Comparison of ENCODE assay signal across 10 mouse cellular contexts in genomic region chr9:36820969-36821643, GRCm38 (mm10). TPM values are rescaled to one million over a fixed set of nuclear protein-coding genes. Genes with fewer than 3 reads are reported as not detected.
DNase-seq lines count a peak whose midpoint lies in the region; ATAC-seq and TF ChIP-seq lines count a peak whose summit lies in the region.
"Had no signal": no experiment of that assay in that cellular context is flagged by ENCODE, and none has a peak within 500 bp of the region (broad histone marks: within the 10 kb centered on the region; RNA-seq: fewer than 3 reads in every experiment).

No protein-coding gene starts in this region.

- no peak for TF ChIP-seq CTCF in lung, postnatal 0 days (IDR thresholded peaks at IDR 0.05)

- no peak overlapping the region for H3K27ac ChIP-seq in lung, embryonic 16.5 days (ENCODE audit: low read length)
- H3K27ac ChIP-seq in lung, postnatal 0 days (ENCODE audit: low read length), result no peak overlapping the region
- peak overlapping the region; percentile 94 for H3K27ac ChIP-seq in forebrain, embryonic 10.5 days
- H3K27ac ChIP-seq in intestine, embryonic 15.5 days, result no peak overlapping the region
- H3K27ac ChIP-seq in neural tube, embryonic 15.5 days (replicated peaks), result peak overlapping the region; percentile 91

- no peak for DNase-seq in lung, postnatal 0 days (ENCODE audit: low spot score)
- DNase-seq in forebrain, embryonic 10.5 days (ENCODE audit: extremely low spot score, low spot score), result no peak
- DNase-seq in ovary, postnatal 10 days (ENCODE audit: low spot score), result no peak
- no peak for DNase-seq in urinary bladder, postnatal 36 days (ENCODE audit: low spot score in 2 of 2)
- DNase-seq in urinary bladder, adult 2 months (ENCODE audit: low spot score), result no peak

- peak overlapping the region; percentile 31 for H3K4me2 ChIP-seq in lung, embryonic 16.5 days (ENCODE audit: low read depth, low read length)
- H3K4me2 ChIP-seq in lung, postnatal 0 days (replicated peaks; ENCODE audit: low read depth, low read length), result no peak overlapping the region
- peak overlapping the region; percentile 18; the same call in 1 of the 2 replicates for H3K4me2 ChIP-seq in intestine, embryonic 15.5 days (replicated peaks)
- peak overlapping the region; percentile 53 for H3K4me2 ChIP-seq in neural tube, embryonic 15.5 days

- 37% methylated on average over 9 of the region's 9 CpGs for WGBS in lung, embryonic 16.5 days
- WGBS in lung, postnatal 0 days, result 40% methylated on average over 9 of the region's 9 CpGs
- WGBS in forebrain, embryonic 10.5 days, result 34% methylated on average over 9 of the region's 9 CpGs
- 45% methylated on average over 9 of the region's 9 CpGs for WGBS in intestine, embryonic 15.5 days
- 23% methylated on average over 9 of the region's 9 CpGs for WGBS in neural tube, embryonic 15.5 days

- H3K36me3 ChIP-seq in lung, embryonic 16.5 days (ENCODE audit: control insufficient read depth, insufficient read depth, low read length), result no peaks in the 10 kb centered on the region
- H3K36me3 ChIP-seq in lung, postnatal 0 days (ENCODE audit: insufficient read depth, low read length), result no peaks in the 10 kb centered on the region
- H3K36me3 ChIP-seq in forebrain, embryonic 10.5 days (replicated peaks), result no peaks in the 10 kb centered on the region
- H3K36me3 ChIP-seq in intestine, embryonic 15.5 days, result no peaks in the 10 kb centered on the region
- no peaks in the 10 kb centered on the region for H3K36me3 ChIP-seq in neural tube, embryonic 15.5 days

- H3K9ac ChIP-seq in lung, embryonic 16.5 days (ENCODE audit: low read length), result 0 out of 2 replicates have a peak overlapping the region, but pooled peaks have one; percentile 9
- H3K9ac ChIP-seq in lung, postnatal 0 days (replicated peaks; ENCODE audit: low read depth), result no peak overlapping the region
- no peak overlapping the region for H3K9ac ChIP-seq in intestine, embryonic 15.5 days
- no peak overlapping the region; the same call in 1 of the 2 replicates for H3K9ac ChIP-seq in neural tube, embryonic 15.5 days (replicated peaks)

- H3K27me3 ChIP-seq in lung, embryonic 16.5 days (ENCODE audit: control insufficient read depth, insufficient read depth, low read depth, low read length), result no peaks in the 10 kb centered on the region
- no peaks in the 10 kb centered on the region for H3K27me3 ChIP-seq in lung, postnatal 0 days (replicated peaks; ENCODE audit: insufficient read depth, low read length)
- H3K27me3 ChIP-seq in forebrain, embryonic 10.5 days (ENCODE audit: poor library complexity, severe bottlenecking), result no peaks in the 10 kb centered on the region
- no peaks in the 10 kb centered on the region for H3K27me3 ChIP-seq in intestine, embryonic 15.5 days (replicated peaks)
- no peaks in the 10 kb centered on the region for H3K27me3 ChIP-seq in neural tube, embryonic 15.5 days (replicated peaks)

- H3K4me1 ChIP-seq in lung, embryonic 16.5 days (replicated peaks; ENCODE audit: control insufficient read depth, insufficient read depth, low read length), result peaks cover 6% of the 10 kb centered on the region
- no peaks in the 10 kb centered on the region for H3K4me1 ChIP-seq in lung, postnatal 0 days (ENCODE audit: insufficient read depth, low read depth, low read length)
- peaks cover 30% of the 10 kb centered on the region for H3K4me1 ChIP-seq in forebrain, embryonic 10.5 days
- no peaks in the 10 kb centered on the region; the same call in 1 of the 2 replicates for H3K4me1 ChIP-seq in intestine, embryonic 15.5 days (replicated peaks)
- H3K4me1 ChIP-seq in neural tube, embryonic 15.5 days, result peaks cover 30% of the 10 kb centered on the region

- no peak overlapping the region; the same call in 1 of the 2 replicates for H3K4me3 ChIP-seq in lung, embryonic 16.5 days (ENCODE audit: low read length)
- H3K4me3 ChIP-seq in lung, postnatal 0 days (ENCODE audit: low read depth, low read length), result no peak overlapping the region
- peak overlapping the region; percentile 46 for H3K4me3 ChIP-seq in forebrain, embryonic 10.5 days
- no peak overlapping the region for H3K4me3 ChIP-seq in intestine, embryonic 15.5 days (replicated peaks)
- peak overlapping the region; percentile 30 for H3K4me3 ChIP-seq in neural tube, embryonic 15.5 days (replicated peaks)
- H3K4me3 ChIP-seq: myocyte had no signal

- TF ChIP-seq EP300 in lung, postnatal 0 days (IDR thresholded peaks at IDR 0.05), result no peak

- no peak for ATAC-seq in lung, embryonic 16.5 days (ENCODE audit: low read depth)
- no peak for ATAC-seq in lung, postnatal 0 days
- peak; percentile 43; the same call in 1 of the 2 replicates for ATAC-seq in intestine, embryonic 15.5 days
- peak; percentile 87 for ATAC-seq in neural tube, embryonic 15.5 days (ENCODE audit: low FRiP score)
- ATAC-seq: Patski had no signal

- H3K9me3 ChIP-seq in lung, embryonic 16.5 days (ENCODE audit: control insufficient read depth, low read length), result no peaks in the 10 kb centered on the region
- no peaks in the 10 kb centered on the region for H3K9me3 ChIP-seq in lung, postnatal 0 days (ENCODE audit: low read length)
- no peaks in the 10 kb centered on the region for H3K9me3 ChIP-seq in forebrain, embryonic 10.5 days
- no peaks in the 10 kb centered on the region for H3K9me3 ChIP-seq in intestine, embryonic 15.5 days
- no peaks in the 10 kb centered on the region for H3K9me3 ChIP-seq in neural tube, embryonic 15.5 days (replicated peaks)

RNA-seq across cellular contexts. Expression of gene Fez1, which starts 0.6 kb away (rescaled TPM):
- 3.5 and 4.9 TPM in 2 replicates for polyA plus RNA-seq in lung, embryonic 16.5 days (2015; fragmentation: Nextera tagmentation; extraction: Ambion mirVana)
- polyA plus RNA-seq in lung, postnatal 0 days (2015; fragmentation: Nextera tagmentation; extraction: Ambion mirVana), result 2.5 and 3.5 TPM in 2 replicates
- 184 and 186 TPM in 2 replicates for polyA plus RNA-seq in forebrain, embryonic 10.5 days (2016; fragmentation: Nextera tagmentation; extraction: Ambion mirVana)
- polyA plus RNA-seq in intestine, embryonic 15.5 days (2015; fragmentation: Nextera tagmentation; extraction: Ambion mirVana), result 16.5 and 16.9 TPM in 2 replicates
- polyA plus RNA-seq in neural tube, embryonic 15.5 days (2015; fragmentation: Nextera tagmentation; extraction: Ambion mirVana), result 491 and 612 TPM in 2 replicates
- polyA plus RNA-seq in urinary bladder, adult 2 months (2012; rRNA removed), result 12.7 and 15.1 TPM in 2 replicates
- polyA plus RNA-seq: Patski had no signal

RNA-seq across cellular contexts. Expression of gene Ei24, which starts 23.9 kb away (rescaled TPM):
- 98.9 and 101 TPM in 2 replicates for polyA plus RNA-seq in lung, embryonic 16.5 days (2015; fragmentation: Nextera tagmentation; extraction: Ambion mirVana)
- polyA plus RNA-seq in lung, postnatal 0 days (2015; fragmentation: Nextera tagmentation; extraction: Ambion mirVana), result 78.8 and 81.5 TPM in 2 replicates
- polyA plus RNA-seq in forebrain, embryonic 10.5 days (2016; fragmentation: Nextera tagmentation; extraction: Ambion mirVana), result 101 and 106 TPM in 2 replicates
- 93.5 and 95.5 TPM in 2 replicates for polyA plus RNA-seq in intestine, embryonic 15.5 days (2015; fragmentation: Nextera tagmentation; extraction: Ambion mirVana)
- polyA plus RNA-seq in neural tube, embryonic 15.5 days (2015; fragmentation: Nextera tagmentation; extraction: Ambion mirVana), result 118 and 120 TPM in 2 replicates
- polyA plus RNA-seq in urinary bladder, adult 2 months (2012; rRNA removed), result 115 and 123 TPM in 2 replicates

RNA-seq across cellular contexts. Expression of gene Stt3a, which starts 53.6 kb away (rescaled TPM):
- polyA plus RNA-seq in lung, embryonic 16.5 days (2015; fragmentation: Nextera tagmentation; extraction: Ambion mirVana), result 255 and 287 TPM in 2 replicates
- 138 and 158 TPM in 2 replicates for polyA plus RNA-seq in lung, postnatal 0 days (2015; fragmentation: Nextera tagmentation; extraction: Ambion mirVana)
- polyA plus RNA-seq in forebrain, embryonic 10.5 days (2016; fragmentation: Nextera tagmentation; extraction: Ambion mirVana), result 158 and 173 TPM in 2 replicates
- polyA plus RNA-seq in intestine, embryonic 15.5 days (2015; fragmentation: Nextera tagmentation; extraction: Ambion mirVana), result 313 and 370 TPM in 2 replicates
- polyA plus RNA-seq in neural tube, embryonic 15.5 days (2015; fragmentation: Nextera tagmentation; extraction: Ambion mirVana), result 93.0 and 143 TPM in 2 replicates
- polyA plus RNA-seq in urinary bladder, adult 2 months (2012; rRNA removed), result 161 and 169 TPM in 2 replicates

Comparison
In these comparisons a context has a peak if more than half of its experiments do, and no peak if none do; other contexts are left out.
1. ATAC-seq: peak in intestine, embryonic 15.5 days (single experiment) and neural tube, embryonic 15.5 days (single experiment); none in lung, embryonic 16.5 days (single experiment) and lung, postnatal 0 days (single experiment).
2. H3K27ac ChIP-seq: peak in forebrain, embryonic 10.5 days (single experiment) and neural tube, embryonic 15.5 days (single experiment); none in lung, embryonic 16.5 days (single experiment), lung, postnatal 0 days (single experiment) and intestine, embryonic 15.5 days (single experiment).
3. H3K4me3 ChIP-seq: peak in forebrain, embryonic 10.5 days (single experiment) and neural tube, embryonic 15.5 days (single experiment); none in lung, embryonic 16.5 days (single experiment), lung, postnatal 0 days (single experiment) and intestine, embryonic 15.5 days (single experiment).
4. RNA of gene Fez1, which starts 0.6 kb away (polyA plus RNA-seq): 491 to 612 TPM in neural tube, embryonic 15.5 days and 184 to 186 TPM in forebrain, embryonic 10.5 days; 16.5 to 16.9 TPM in intestine, embryonic 15.5 days, 12.7 to 15.1 TPM in urinary bladder, adult 2 months, 3.5 to 4.9 TPM in lung, embryonic 16.5 days and 2.5 to 3.5 TPM in lung, postnatal 0 days; every median in the first group is over 10 times any median in the second.